Mouse (Mus musculus) bone marrow macrophage, adult 2 months (primary cell): Measurements from ENCODE around the gene Atp8a1.

Experiments
- CTCF ChIP-seq: IDR thresholded peaks from 2 replicates; pipeline ENCODE4 v1.5.1; 2012; ENCODE audit warnings: low read depth, mild to moderate bottlenecking, low read length, moderate library complexity
- POLR2A ChIP-seq: IDR thresholded peaks from 2 replicates; pipeline ENCODE4 v1.6.1; 2012; ENCODE audit warnings: mild to moderate bottlenecking, low read depth, low read length, borderline replicate concordance

- TF ChIP-seq CTCF: no peak
- no peak for TF ChIP-seq POLR2A
These were observed 241.3 kb downstream of the Atp8a1 start for GRCm38 (mm10) chr5:67605951-67606350.
